Mouse (Mus musculus) MEL (cell line): ENCODE measurements around the gene Tmem190. TPM values are rescaled to one million over a fixed set of nuclear protein-coding genes. Genes with fewer than 3 reads are reported as not detected.

ENCODE experiments used
- DNase-seq: peaks from one replicate; pipeline ENCODE4 v3.0.0; 2011; ENCODE audit warnings: low read depth, low spot score
- H3K27ac ChIP-seq: 2 replicates; pipeline ENCODE4 v1.5.1; 2012; ENCODE audit warnings: low read depth, mild to moderate bottlenecking, control low read depth, low read length, moderate library complexity; ENCODE audit not compliant: control insufficient read depth
- H3K27me3 ChIP-seq, 2 experiments: fragments of 150-350 bp in 1 of 2; sonication (generic) in 1 of 2; 2 replicates each; pipeline ENCODE4 v1.6.1; 2012; ENCODE audit warnings: low read length in 2 of 2, mild to moderate bottlenecking in 2 of 2, improper control_type of control experiment in 1 of 2, moderate library complexity in 1 of 2; ENCODE audit not compliant: insufficient read depth in 2 of 2, control insufficient read depth in 1 of 2
- H3K36me3 ChIP-seq, 2 experiments: 2 replicates each; pipeline ENCODE4 v1.6.1; 2012 to 2014; ENCODE audit warnings: low read length in 2 of 2, improper control_type of control experiment in 1 of 2, inconsistent platforms in 1 of 2, mild to moderate bottlenecking in 1 of 2; ENCODE audit not compliant: insufficient read depth in 2 of 2, control insufficient read depth in 1 of 2
- H3K4me1 ChIP-seq, 2 experiments: fragments of 150-350 bp in 1 of 2; sonication (generic) in 1 of 2; 2 replicates each; pipeline ENCODE4 v1.6.1; 2012; ENCODE audit warnings: low read length in 2 of 2, improper control_type of control experiment in 1 of 2, mild to moderate bottlenecking in 1 of 2; ENCODE audit not compliant: insufficient read depth in 2 of 2, control insufficient read depth in 1 of 2
- H3K4me3 ChIP-seq, 2 experiments: fragments of 150-350 bp in 1 of 2; sonication (generic) in 1 of 2; 2 replicates each; pipeline ENCODE4 v1.5.1; 2012; ENCODE audit warnings: low read depth in 2 of 2, low read length in 2 of 2, mild to moderate bottlenecking in 2 of 2, moderate library complexity in 2 of 2, control low read depth in 1 of 2, improper control_type of control experiment in 1 of 2; ENCODE audit not compliant: control insufficient read depth in 1 of 2, insufficient read depth in 1 of 2
- H3K79me2 ChIP-seq: 2 replicates; pipeline ENCODE4 v1.6.1; 2012; ENCODE audit warnings: mild to moderate bottlenecking, low read length, moderate library complexity; ENCODE audit not compliant: control insufficient read depth, poor library complexity, insufficient read depth
- H3K9ac ChIP-seq: 2 replicates; pipeline ENCODE4 v1.6.1; 2012; ENCODE audit warnings: low read depth, mild to moderate bottlenecking, control low read depth, low read length, moderate library complexity; ENCODE audit not compliant: control insufficient read depth, poor library complexity, severe bottlenecking
- H3K9me3 ChIP-seq: fragments of 150-350 bp; sonication (generic); replicated peaks from 2 replicates; pipeline ENCODE4 v1.6.1; 2012; ENCODE audit warnings: mild to moderate bottlenecking, low read length, improper control_type of control experiment, moderate library complexity; ENCODE audit not compliant: insufficient read depth
- CHD1 ChIP-seq: IDR thresholded peaks from 2 replicates; pipeline ENCODE4 v1.6.1; 2012; ENCODE audit warnings: low read depth, mild to moderate bottlenecking, inconsistent platforms, low read length, improper control_type of control experiment
- CHD2 ChIP-seq: IDR thresholded peaks from 2 replicates; pipeline ENCODE4 v1.6.1; 2011; ENCODE audit warnings: low read length, improper control_type of control experiment
- CTCF ChIP-seq, 3 experiments: IDR thresholded peaks in 2 of 3; conservative IDR thresholded peaks in 1 of 3; 2 replicates each; pipeline ENCODE4 v1.5.1; 2011 to 2012; ENCODE audit warnings: low read length in 3 of 3, low read depth in 2 of 3, mild to moderate bottlenecking in 2 of 3, improper control_type of control experiment in 1 of 3, inconsistent platforms in 1 of 3, mixed read lengths in 1 of 3, moderate library complexity in 1 of 3; ENCODE audit not compliant: control insufficient read depth in 1 of 3, insufficient read depth in 1 of 3, poor library complexity in 1 of 3, severe bottlenecking in 1 of 3
- E2F4 ChIP-seq: IDR thresholded peaks from 2 replicates; pipeline ENCODE4 v1.6.1; 2011; ENCODE audit warnings: low read depth, low read length, improper control_type of control experiment, borderline replicate concordance
- ELF1 ChIP-seq: IDR thresholded peaks from 2 replicates; pipeline ENCODE4 v1.6.1; 2014; ENCODE audit warnings: low read depth, mild to moderate bottlenecking, inconsistent platforms, low read length, improper control_type of control experiment, moderate library complexity
- EP300 ChIP-seq, 2 experiments: IDR thresholded peaks; 2 replicates each; pipeline ENCODE4 v1.6.1; 2011; ENCODE audit warnings: improper control_type of control experiment in 2 of 2, low read length in 2 of 2, low read depth in 1 of 2, mild to moderate bottlenecking in 1 of 2
- ETS1 ChIP-seq: IDR thresholded peaks from 2 replicates; pipeline ENCODE4 v1.6.1; 2012; ENCODE audit warnings: low read depth, mild to moderate bottlenecking, inconsistent platforms, low read length, improper control_type of control experiment, moderate library complexity
- GABPA ChIP-seq: IDR thresholded peaks from 2 replicates; pipeline ENCODE4 v1.6.1; 2012; ENCODE audit warnings: low read depth, mild to moderate bottlenecking, inconsistent platforms, low read length, improper control_type of control experiment, moderate library complexity
- GATA1 ChIP-seq: IDR thresholded peaks from 2 replicates; pipeline ENCODE4 v1.6.1; 2011; ENCODE audit warnings: low read depth, low read length, improper control_type of control experiment
- HCFC1 ChIP-seq: IDR thresholded peaks from 2 replicates; pipeline ENCODE4 v1.6.1; 2012; ENCODE audit warnings: low read depth, mild to moderate bottlenecking, inconsistent platforms, low read length, improper control_type of control experiment, moderate library complexity
- KAT2A ChIP-seq: conservative IDR thresholded peaks from 2 replicates; pipeline ENCODE4 v1.6.1; 2012; ENCODE audit warnings: low read depth, low read length, improper control_type of control experiment, inconsistent platforms
- MAX ChIP-seq: IDR thresholded peaks from 2 replicates; pipeline ENCODE4 v1.6.1; 2011; ENCODE audit warnings: low read length, improper control_type of control experiment
- MAZ ChIP-seq: IDR thresholded peaks from 2 replicates; pipeline ENCODE4 v1.6.1; 2012; ENCODE audit warnings: low read depth, mild to moderate bottlenecking, inconsistent platforms, low read length, improper control_type of control experiment
- NELFE ChIP-seq: IDR thresholded peaks from 2 replicates; pipeline ENCODE4 v1.6.1; 2011; ENCODE audit warnings: low read depth, low read length, improper control_type of control experiment
- NRF1 ChIP-seq: IDR thresholded peaks from 2 replicates; pipeline ENCODE4 v1.6.1; 2014; ENCODE audit warnings: low read depth, mild to moderate bottlenecking, inconsistent platforms, low read length, improper control_type of control experiment, moderate library complexity; ENCODE audit not compliant: poor library complexity, insufficient read depth, severe bottlenecking
- POLR2AphosphoS2 ChIP-seq: IDR thresholded peaks from 2 replicates; pipeline ENCODE4 v1.6.1; 2011; ENCODE audit warnings: low read length, improper control_type of control experiment
- RAD21 ChIP-seq: IDR thresholded peaks from 2 replicates; pipeline ENCODE4 v1.6.1; 2011; ENCODE audit warnings: mild to moderate bottlenecking, low read depth, low read length, improper control_type of control experiment
- RCOR1 ChIP-seq: IDR thresholded peaks from 2 replicates; pipeline ENCODE4 v1.6.1; 2012; ENCODE audit warnings: low read depth, mild to moderate bottlenecking, inconsistent platforms, low read length, improper control_type of control experiment
- TAL1 ChIP-seq: IDR thresholded peaks from 2 replicates; pipeline ENCODE4 v1.6.1; 2012; ENCODE audit warnings: mild to moderate bottlenecking, inconsistent platforms, low read length, moderate library complexity, mixed read lengths
- USF1 ChIP-seq: IDR thresholded peaks from 2 replicates; pipeline ENCODE4 v1.6.1; 2014; ENCODE audit warnings: low read depth, mild to moderate bottlenecking, inconsistent platforms, low read length, improper control_type of control experiment, moderate library complexity
- USF2 ChIP-seq, 2 experiments: IDR thresholded peaks; 2 replicates each; pipeline ENCODE4 v1.6.1; 2011 to 2012; ENCODE audit warnings: improper control_type of control experiment in 2 of 2, low read length in 2 of 2, borderline replicate concordance in 1 of 2, inconsistent platforms in 1 of 2, low read depth in 1 of 2, mild to moderate bottlenecking in 1 of 2; ENCODE audit not compliant: insufficient read depth in 1 of 2
- ZKSCAN1 ChIP-seq: IDR thresholded peaks from 2 replicates; pipeline ENCODE4 v1.6.1; 2012; ENCODE audit warnings: low read depth, mild to moderate bottlenecking, inconsistent platforms, low read length, improper control_type of control experiment, moderate library complexity
- polyA plus RNA-seq, 2 experiments: library from polyadenylated mRNA; stranded (reverse) in 1 of 2; unstranded in 1 of 2; fragments of >175 nt in 1 of 2; fragments of >200 nt in 1 of 2; gene quantifications; 2 replicates each; pipeline versions ENCODE4 v1.2.1 to v1.2.4; 2012; ENCODE audit warnings: low replicate concordance in 2 of 2, low read depth in 1 of 2; ENCODE audit not compliant: insufficient read length in 2 of 2, insufficient read depth in 1 of 2, missing spikeins in 1 of 2
- total RNA-seq: library from RNA; depleted of rRNA; stranded (reverse); fragments of 300-350 nt; gene quantifications from 2 replicates; pipeline ENCODE4 v1.2.3, GENCODE M21; 2012; rRNA removed

Gene Tmem190
- total and polyA plus RNA-seq, 3 experiments, result 1.6 TPM; not detected in 2

- no peaks in the 10 kb centered on the region for H3K4me1 ChIP-seq
- H3K9me3 ChIP-seq, result no peaks in the 10 kb centered on the region
- H3K27ac ChIP-seq, result no peak overlapping the region
- DNase-seq, result no peak
- no peaks in the 10 kb centered on the region for H3K36me3 ChIP-seq
- no peak overlapping the region for H3K4me3 ChIP-seq
- H3K27me3 ChIP-seq, result peaks cover 4 to 8% of the 10 kb centered on the region in 2 experiments; a peak in 3 of 4 replicates
- H3K79me2 ChIP-seq, result no peaks in the 10 kb centered on the region
- TF ChIP-seq KAT2A (no peak), CHD1 (no peak), E2F4 (no peak), USF2 (IDR thresholded peaks at IDR 0.05; ENCODE audit: borderline replicate concordance in 1 of 2, insufficient read depth in 1 of 2, low read depth in 1 of 2, low read length in 2 of 2) (no peak), NRF1 (no peak), RAD21 (no peak), GABPA (no peak), TAL1 (no peak), ELF1 (no peak), GATA1 (no peak), MAX (no peak)
- no peak overlapping the region for H3K9ac ChIP-seq
Observed at GRCm38 (mm10) chr7:4825365-4825764, 42.6 kb downstream of the Tmem190 start.

DNA sequence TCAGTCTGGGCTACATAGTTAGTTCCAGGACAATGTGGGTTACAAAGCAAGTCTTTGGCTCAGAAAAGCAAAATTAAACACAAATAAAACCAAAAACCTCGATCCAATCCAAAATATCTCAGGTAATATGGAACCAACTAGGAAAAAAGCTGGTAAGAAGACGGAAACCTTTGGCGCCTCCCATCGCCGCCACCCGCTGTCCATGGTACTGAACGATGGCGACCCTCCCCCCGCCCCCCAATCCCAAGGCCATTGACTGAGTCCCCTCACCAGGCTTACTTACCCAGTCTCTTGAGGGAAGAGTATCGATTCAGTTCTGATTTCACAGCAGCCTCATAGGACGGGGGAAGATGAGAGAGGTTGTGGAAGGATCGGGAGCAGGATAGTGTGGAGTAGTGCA is 47.7 kb downstream of the Tmem190 start:
- Histone ChIP-seq H3K4me3 (no peak overlapping the region), H3K79me2 (no peaks in the 10 kb centered on the region), H3K27ac (no peak overlapping the region), H3K27me3 (no peaks in the 10 kb centered on the region; a peak in 1 of 4 replicates), H3K36me3 (no peaks in the 10 kb centered on the region), H3K9me3 (no peaks in the 10 kb centered on the region), H3K9ac (no peak overlapping the region), H3K4me1 (no peaks in the 10 kb centered on the region)
- TF ChIP-seq ELF1 (no peak), ETS1 (no peak), NELFE (no peak), EP300 (IDR thresholded peaks at IDR 0.05; ENCODE audit: low read depth in 1 of 2, low read length in 2 of 2) (no peak), KAT2A (no peak), POLR2AphosphoS2 (no peak), CHD1 (no peak), CTCF (IDR thresholded peaks at IDR 0.05 in 2 of 3, conservative IDR thresholded peaks at IDR 0.05 in 1 of 3; ENCODE audit: control insufficient read depth in 1 of 3, insufficient read depth in 1 of 3, low read depth in 2 of 3, low read length in 3 of 3, poor library complexity in 1 of 3, severe bottlenecking in 1 of 3) (no peak), E2F4 (no peak), HCFC1 (no peak), CHD2 (no peak), GABPA (no peak), MAZ (no peak), RCOR1 (no peak), ZKSCAN1 (no peak), USF1 (no peak)
- DNase-seq, result no peak

Other genes starting within 250 kb of the Tmem190 start
- not detected in 2 replicates for gene Syt5, start 235.4 kb upstream of the Tmem190 start, total RNA-seq
- gene Syt5, start 235.4 kb upstream of the Tmem190 start, polyA plus RNA-seq, result not detected
- gene Ptprh, start 178.9 kb upstream of the Tmem190 start, total RNA-seq, result not detected in 2 replicates
- not detected for gene Ptprh, start 178.9 kb upstream of the Tmem190 start, polyA plus RNA-seq
- 9.4 and 10.2 TPM in 2 replicates for gene Tmem86b, start 151.5 kb upstream of the Tmem190 start, total RNA-seq
- gene Tmem86b, start 151.5 kb upstream of the Tmem190 start, polyA plus RNA-seq, result 10 to 100 TPM in 1 of 2 experiments, not detected in 1; 31.6 TPM
- gene Ppp6r1, start 123.9 kb upstream of the Tmem190 start, total RNA-seq, result 89.5 and 93.1 TPM in 2 replicates
- gene Ppp6r1, start 123.9 kb upstream of the Tmem190 start, polyA plus RNA-seq, result 100 to 1,000 TPM in 1 of 2 experiments, not detected in 1; 167 TPM
- 101 and 111 TPM in 2 replicates for gene Hspbp1, start 97.9 kb upstream of the Tmem190 start, total RNA-seq
- gene Hspbp1, start 97.9 kb upstream of the Tmem190 start, polyA plus RNA-seq, result 100 to 1,000 TPM in 1 of 2 experiments, not detected in 1; 101 TPM
- gene Brsk1, start 92.3 kb upstream of the Tmem190 start, total RNA-seq, result not detected in 2 replicates
- under 1 TPM in 1 of 2 experiments, not detected in 1; 0.06 TPM for gene Brsk1, start 92.3 kb upstream of the Tmem190 start, polyA plus RNA-seq
- gene Tmem150b, start 57.7 kb upstream of the Tmem190 start, total RNA-seq, result 0.31 and 0.39 TPM in 2 replicates
- gene Tmem150b, start 57.7 kb upstream of the Tmem190 start, polyA plus RNA-seq, result 1 to 10 TPM in 1 of 2 experiments, not detected in 1; 1.4 TPM
- 21.0 and 21.8 TPM in 2 replicates for gene Kmt5c, start 42.8 kb upstream of the Tmem190 start, total RNA-seq
- gene Kmt5c, start 42.8 kb upstream of the Tmem190 start, polyA plus RNA-seq, result 10 to 100 TPM in 1 of 2 experiments, not detected in 1; 60.2 TPM
- 4.6 and 8.7 TPM in 2 replicates for gene Cox6b2, start 29.8 kb upstream of the Tmem190 start, total RNA-seq
- 10 to 100 TPM in 1 of 2 experiments, not detected in 1; 36.3 TPM for gene Cox6b2, start 29.8 kb upstream of the Tmem190 start, polyA plus RNA-seq
- gene Fam71e2, start 11.6 kb upstream of the Tmem190 start, total RNA-seq, result not detected in 2 replicates
- gene Fam71e2, start 11.6 kb upstream of the Tmem190 start, polyA plus RNA-seq, result not detected
- gene Il11, start 78 bp upstream of the Tmem190 start, total RNA-seq, result 0.12 TPM in 1 of 2 replicates, not detected in the other
- under 1 TPM in 1 of 2 experiments, not detected in 1; 0.07 TPM for gene Il11, start 78 bp upstream of the Tmem190 start, polyA plus RNA-seq
- 20.9 and 23.8 TPM in 2 replicates for gene Tmem238, start 6.7 kb downstream of the Tmem190 start, total RNA-seq
- 10 to 100 TPM in 1 of 2 experiments, not detected in 1; 31.3 TPM for gene Tmem238, start 6.7 kb downstream of the Tmem190 start, polyA plus RNA-seq
- gene Rpl28, start 9.9 kb downstream of the Tmem190 start, total RNA-seq, result 2,026 and 2,264 TPM in 2 replicates
- gene Rpl28, start 9.9 kb downstream of the Tmem190 start, polyA plus RNA-seq, result 1,000 to 10,000 TPM in 1 of 2 experiments, 100 to 1,000 TPM in 1; 1,000 to 9,991 TPM
- 341 and 346 TPM in 2 replicates for gene Ube2s, start 29.7 kb downstream of the Tmem190 start, total RNA-seq
- gene Ube2s, start 29.7 kb downstream of the Tmem190 start, polyA plus RNA-seq, result 100 to 1,000 TPM in 1 of 2 experiments, not detected in 1; 740 TPM
- not detected in 2 replicates for gene Shisa7, start 61.8 kb downstream of the Tmem190 start, total RNA-seq
- gene Shisa7, start 61.8 kb downstream of the Tmem190 start, polyA plus RNA-seq, result under 1 TPM in 1 of 2 experiments, not detected in 1; 0.07 TPM
- 2.6 and 2.8 TPM in 2 replicates for gene Isoc2b, start 87.3 kb downstream of the Tmem190 start, total RNA-seq
- 1 to 10 TPM in 1 of 2 experiments, not detected in 1; 3.0 TPM for gene Isoc2b, start 87.3 kb downstream of the Tmem190 start, polyA plus RNA-seq
- gene Isoc2a, start 94.2 kb downstream of the Tmem190 start, total RNA-seq, result 11.1 and 12.4 TPM in 2 replicates
- 10 to 100 TPM in 1 of 2 experiments, not detected in 1; 20.6 TPM for gene Isoc2a, start 94.2 kb downstream of the Tmem190 start, polyA plus RNA-seq
- 0.15 TPM in 1 of 2 replicates, not detected in the other for gene Gm36210, start 123.6 kb downstream of the Tmem190 start, total RNA-seq
- gene Gm36210, start 123.6 kb downstream of the Tmem190 start, polyA plus RNA-seq, result under 1 TPM in 1 of 2 experiments, not detected in 1; 0.97 TPM
- 2.5 and 3.3 TPM in 2 replicates for gene Zfp628, start 132.3 kb downstream of the Tmem190 start, total RNA-seq
- 10 to 100 TPM in 1 of 2 experiments, not detected in 1; 17.6 TPM for gene Zfp628, start 132.3 kb downstream of the Tmem190 start, polyA plus RNA-seq
- 0.81 and 0.85 TPM in 2 replicates for gene Nat14, start 139.1 kb downstream of the Tmem190 start, total RNA-seq
- gene Nat14, start 139.1 kb downstream of the Tmem190 start, polyA plus RNA-seq, result 1 to 10 TPM in 1 of 2 experiments, not detected in 1; 1.9 TPM
- 0.04 TPM in 1 of 2 replicates, not detected in the other for gene Ssc5d, start 142.8 kb downstream of the Tmem190 start, total RNA-seq
- under 1 TPM in 1 of 2 experiments, not detected in 1; 0.17 TPM for gene Ssc5d, start 142.8 kb downstream of the Tmem190 start, polyA plus RNA-seq
- gene Sbk2, start 181.5 kb downstream of the Tmem190 start, total RNA-seq, result not detected in 2 replicates
- not detected for gene Sbk2, start 181.5 kb downstream of the Tmem190 start, polyA plus RNA-seq
- gene Sbk3, start 188.2 kb downstream of the Tmem190 start, total RNA-seq, result not detected in 2 replicates
- gene Sbk3, start 188.2 kb downstream of the Tmem190 start, polyA plus RNA-seq, result not detected
- 0.42 and 0.54 TPM in 2 replicates for gene Zfp579, start 213.2 kb downstream of the Tmem190 start, total RNA-seq
- 1 to 10 TPM in 1 of 2 experiments, not detected in 1; 3.6 TPM for gene Zfp579, start 213.2 kb downstream of the Tmem190 start, polyA plus RNA-seq
- gene Zfp524, start 231.5 kb downstream of the Tmem190 start, total RNA-seq, result 9.2 and 9.4 TPM in 2 replicates
- 10 to 100 TPM in 1 of 2 experiments, not detected in 1; 12.7 TPM for gene Zfp524, start 231.5 kb downstream of the Tmem190 start, polyA plus RNA-seq
- 27.5 and 28.1 TPM in 2 replicates for gene Fiz1, start 231.8 kb downstream of the Tmem190 start, total RNA-seq
- gene Fiz1, start 231.8 kb downstream of the Tmem190 start, polyA plus RNA-seq, result 10 to 100 TPM in 1 of 2 experiments, not detected in 1; 56.5 TPM
- not detected in 2 replicates for gene Gm44973, start 232.6 kb downstream of the Tmem190 start, total RNA-seq
- 1 to 10 TPM in 1 of 2 experiments, not detected in 1; 7.9 TPM for gene Gm44973, start 232.6 kb downstream of the Tmem190 start, polyA plus RNA-seq
- 12.2 and 12.7 TPM in 2 replicates for gene Zfp865, start 237.4 kb downstream of the Tmem190 start, total RNA-seq
- gene Zfp865, start 237.4 kb downstream of the Tmem190 start, polyA plus RNA-seq, result 10 to 100 TPM in 1 of 2 experiments, not detected in 1; 34.6 TPM
- gene Ccdc106, start 237.6 kb downstream of the Tmem190 start, total RNA-seq, result 0.39 and 0.50 TPM in 2 replicates
- gene Ccdc106, start 237.6 kb downstream of the Tmem190 start, polyA plus RNA-seq, result under 1 TPM in 1 of 2 experiments, not detected in 1; 0.82 TPM